Mouse (Mus musculus): Measurements from ENCODE around the gene Svep1. TPM values are rescaled to one million over a fixed set of nuclear protein-coding genes. Genes with fewer than 3 reads are reported as not detected.

The Svep1 gene
- total and polyA plus RNA-seq, 3 experiments = not detected

DNA sequence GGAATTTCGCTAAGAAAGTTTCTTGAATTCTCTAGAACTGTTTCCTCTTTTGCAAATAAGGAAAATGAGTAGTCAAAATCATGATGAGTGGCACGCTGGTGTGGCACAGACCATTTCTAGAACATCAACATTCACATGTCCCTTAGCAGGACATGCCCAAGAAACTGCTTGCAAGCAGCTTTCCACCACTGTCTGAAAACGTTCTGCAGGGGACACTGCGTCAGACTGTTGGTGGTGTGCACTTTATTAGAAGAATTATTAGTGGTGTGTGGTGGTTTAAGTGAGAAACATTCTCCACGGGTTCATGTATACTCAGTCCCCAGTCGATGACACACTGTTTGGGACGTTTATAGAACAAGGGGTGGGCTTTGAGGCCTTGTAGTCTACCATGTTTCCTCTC is 40.9 kb downstream of the Svep1 start:
- no peaks in the 10 kb centered on the region for H3K4me1 ChIP-seq (ENCODE audit: control insufficient read depth in 1 of 2, insufficient read depth in 2 of 2, low read length in 2 of 2)
- no peaks in the 10 kb centered on the region for H3K36me3 ChIP-seq (ENCODE audit: control insufficient read depth in 1 of 2, insufficient read depth in 2 of 2, low read length in 2 of 2)
- TF ChIP-seq MAZ (IDR thresholded peaks at IDR 0.05; ENCODE audit: low read depth, low read length) (no peak), NELFE (IDR thresholded peaks at IDR 0.05; ENCODE audit: low read depth, low read length) (no peak), ELF1 (IDR thresholded peaks at IDR 0.05; ENCODE audit: low read depth, low read length) (no peak)
- H3K27ac ChIP-seq (ENCODE audit: control insufficient read depth, low read depth, low read length) = no peak overlapping the region
- no peaks in the 10 kb centered on the region for H3K79me2 ChIP-seq (ENCODE audit: control insufficient read depth, insufficient read depth, low read length, poor library complexity)
- no peaks in the 10 kb centered on the region for H3K9me3 ChIP-seq (replicated peaks; ENCODE audit: insufficient read depth, low read length)
- H3K27me3 ChIP-seq (ENCODE audit: control insufficient read depth in 1 of 2, insufficient read depth in 2 of 2, low read length in 2 of 2) = no peaks in the 10 kb centered on the region
- H3K4me3 ChIP-seq (ENCODE audit: control insufficient read depth in 1 of 2, insufficient read depth in 1 of 2, low read depth in 2 of 2, low read length in 2 of 2) = no peak overlapping the region
- H3K9ac ChIP-seq (ENCODE audit: control insufficient read depth, low read depth, low read length, poor library complexity, severe bottlenecking) = no peak overlapping the region
- DNase-seq (ENCODE audit: low read depth, low spot score) = no peak

- no peak for DNase-seq (ENCODE audit: low read depth, low spot score)
- no peak overlapping the region for H3K9ac ChIP-seq (ENCODE audit: control insufficient read depth, low read depth, low read length, poor library complexity, severe bottlenecking)
- H3K27me3 ChIP-seq (ENCODE audit: control insufficient read depth in 1 of 2, insufficient read depth in 2 of 2, low read length in 2 of 2) = no peaks in the 10 kb centered on the region
- H3K4me1 ChIP-seq (ENCODE audit: control insufficient read depth in 1 of 2, insufficient read depth in 2 of 2, low read length in 2 of 2) = no peaks in the 10 kb centered on the region
- H3K4me3 ChIP-seq (ENCODE audit: control insufficient read depth in 1 of 2, insufficient read depth in 1 of 2, low read depth in 2 of 2, low read length in 2 of 2) = no peak overlapping the region
- no peak overlapping the region for H3K27ac ChIP-seq (ENCODE audit: control insufficient read depth, low read depth, low read length)
- no peaks in the 10 kb centered on the region for H3K79me2 ChIP-seq (ENCODE audit: control insufficient read depth, insufficient read depth, low read length, poor library complexity)
- no peak for TF ChIP-seq POLR2A (IDR thresholded peaks at IDR 0.05; ENCODE audit: control insufficient read depth in 1 of 2, insufficient read depth in 1 of 2, low read depth in 1 of 2, low read length in 2 of 2, poor library complexity in 1 of 2)
- TF ChIP-seq MYB (IDR thresholded peaks at IDR 0.05; ENCODE audit: low read depth, low read length) = no peak
- TF ChIP-seq HCFC1 (IDR thresholded peaks at IDR 0.05; ENCODE audit: low read depth, low read length) = no peak
- no peak for TF ChIP-seq NELFE (IDR thresholded peaks at IDR 0.05; ENCODE audit: low read depth, low read length)
- no peak for TF ChIP-seq ELF1 (IDR thresholded peaks at IDR 0.05; ENCODE audit: low read depth, low read length)
- TF ChIP-seq CTCF (IDR thresholded peaks at IDR 0.05 in 2 of 3, conservative IDR thresholded peaks at IDR 0.05 in 1 of 3; ENCODE audit: control insufficient read depth in 1 of 3, insufficient read depth in 1 of 3, low read depth in 2 of 3, low read length in 3 of 3, poor library complexity in 1 of 3, severe bottlenecking in 1 of 3) = no peak
- TF ChIP-seq RCOR1 (IDR thresholded peaks at IDR 0.05; ENCODE audit: low read depth, low read length) = no peak
- no peak for TF ChIP-seq MAZ (IDR thresholded peaks at IDR 0.05; ENCODE audit: low read depth, low read length)
- TF ChIP-seq ZNF384 (IDR thresholded peaks at IDR 0.05; ENCODE audit: low read depth, low read length) = no peak
- no peak for TF ChIP-seq CHD1 (IDR thresholded peaks at IDR 0.05; ENCODE audit: low read depth, low read length)
- no peak for TF ChIP-seq ZMIZ1 (IDR thresholded peaks at IDR 0.05; ENCODE audit: low read depth, low read length)
- TF ChIP-seq GABPA (IDR thresholded peaks at IDR 0.05; ENCODE audit: low read depth, low read length) = no peak
- no peak for TF ChIP-seq JUND (IDR thresholded peaks at IDR 0.05; ENCODE audit: low read depth, low read length)
- no peak for TF ChIP-seq RAD21 (IDR thresholded peaks at IDR 0.05; ENCODE audit: low read depth, low read length)
- TF ChIP-seq NRF1 (IDR thresholded peaks at IDR 0.05; ENCODE audit: insufficient read depth, low read depth, low read length, poor library complexity, severe bottlenecking) = no peak
- no peak for TF ChIP-seq BHLHE40 (IDR thresholded peaks at IDR 0.05; ENCODE audit: borderline replicate concordance, low read depth, low read length)
- no peaks in the 10 kb centered on the region for H3K36me3 ChIP-seq (ENCODE audit: control insufficient read depth in 1 of 2, insufficient read depth in 2 of 2, low read length in 2 of 2)
- H3K9me3 ChIP-seq (replicated peaks; ENCODE audit: insufficient read depth, low read length) = no peaks in the 10 kb centered on the region
Measured at GRCm38 (mm10) chr4:58161901-58162300, 44.8 kb downstream of the Svep1 start.

Data from MEL (cell line).